Mouse (Mus musculus) MEL (cell line): ENCODE results near the gene Pdzph1. TPM values are rescaled to one million over a fixed set of nuclear protein-coding genes. Genes with fewer than 3 reads are reported as not detected.

Experiments used
- DNase-seq: peaks from one replicate; pipeline ENCODE4 v3.0.0; 2011; ENCODE audit warnings: low read depth, low spot score
- H3K27ac ChIP-seq: 2 replicates; pipeline ENCODE4 v1.5.1; 2012; ENCODE audit warnings: low read depth, mild to moderate bottlenecking, control low read depth, low read length, moderate library complexity; ENCODE audit not compliant: control insufficient read depth
- H3K27me3 ChIP-seq, 2 experiments: fragments of 150-350 bp in 1 of 2; sonication (generic) in 1 of 2; 2 replicates each; pipeline ENCODE4 v1.6.1; 2012; ENCODE audit warnings: low read length in 2 of 2, mild to moderate bottlenecking in 2 of 2, improper control_type of control experiment in 1 of 2, moderate library complexity in 1 of 2; ENCODE audit not compliant: insufficient read depth in 2 of 2, control insufficient read depth in 1 of 2
- H3K36me3 ChIP-seq, 2 experiments: 2 replicates each; pipeline ENCODE4 v1.6.1; 2012 to 2014; ENCODE audit warnings: low read length in 2 of 2, improper control_type of control experiment in 1 of 2, inconsistent platforms in 1 of 2, mild to moderate bottlenecking in 1 of 2; ENCODE audit not compliant: insufficient read depth in 2 of 2, control insufficient read depth in 1 of 2
- H3K4me1 ChIP-seq, 2 experiments: fragments of 150-350 bp in 1 of 2; sonication (generic) in 1 of 2; 2 replicates each; pipeline ENCODE4 v1.6.1; 2012; ENCODE audit warnings: low read length in 2 of 2, improper control_type of control experiment in 1 of 2, mild to moderate bottlenecking in 1 of 2; ENCODE audit not compliant: insufficient read depth in 2 of 2, control insufficient read depth in 1 of 2
- H3K4me3 ChIP-seq, 2 experiments: fragments of 150-350 bp in 1 of 2; sonication (generic) in 1 of 2; 2 replicates each; pipeline ENCODE4 v1.5.1; 2012; ENCODE audit warnings: low read depth in 2 of 2, low read length in 2 of 2, mild to moderate bottlenecking in 2 of 2, moderate library complexity in 2 of 2, control low read depth in 1 of 2, improper control_type of control experiment in 1 of 2; ENCODE audit not compliant: control insufficient read depth in 1 of 2, insufficient read depth in 1 of 2
- H3K79me2 ChIP-seq: 2 replicates; pipeline ENCODE4 v1.6.1; 2012; ENCODE audit warnings: mild to moderate bottlenecking, low read length, moderate library complexity; ENCODE audit not compliant: control insufficient read depth, poor library complexity, insufficient read depth
- H3K9ac ChIP-seq: 2 replicates; pipeline ENCODE4 v1.6.1; 2012; ENCODE audit warnings: low read depth, mild to moderate bottlenecking, control low read depth, low read length, moderate library complexity; ENCODE audit not compliant: control insufficient read depth, poor library complexity, severe bottlenecking
- H3K9me3 ChIP-seq: fragments of 150-350 bp; sonication (generic); replicated peaks from 2 replicates; pipeline ENCODE4 v1.6.1; 2012; ENCODE audit warnings: mild to moderate bottlenecking, low read length, improper control_type of control experiment, moderate library complexity; ENCODE audit not compliant: insufficient read depth
- JUND ChIP-seq: IDR thresholded peaks from 2 replicates; pipeline ENCODE4 v1.6.1; 2011; ENCODE audit warnings: low read depth, mild to moderate bottlenecking, improper control_type of control experiment, low read length
- KAT2A ChIP-seq: conservative IDR thresholded peaks from 2 replicates; pipeline ENCODE4 v1.6.1; 2012; ENCODE audit warnings: low read depth, low read length, improper control_type of control experiment, inconsistent platforms
- MAX ChIP-seq: IDR thresholded peaks from 2 replicates; pipeline ENCODE4 v1.6.1; 2011; ENCODE audit warnings: low read length, improper control_type of control experiment
- MEF2A ChIP-seq: IDR thresholded peaks from 2 replicates; pipeline ENCODE4 v1.6.1; 2014; ENCODE audit warnings: low read depth, mild to moderate bottlenecking, inconsistent platforms, low read length, improper control_type of control experiment; ENCODE audit not compliant: poor library complexity, insufficient replicate concordance, severe bottlenecking; ENCODE audit errors: extremely low read depth
- MYB ChIP-seq: IDR thresholded peaks from 2 replicates; pipeline ENCODE4 v1.6.1; 2011; ENCODE audit warnings: mild to moderate bottlenecking, low read depth, low read length, improper control_type of control experiment
- NRF1 ChIP-seq: IDR thresholded peaks from 2 replicates; pipeline ENCODE4 v1.6.1; 2014; ENCODE audit warnings: low read depth, mild to moderate bottlenecking, inconsistent platforms, low read length, improper control_type of control experiment, moderate library complexity; ENCODE audit not compliant: poor library complexity, insufficient read depth, severe bottlenecking
- POLR2AphosphoS5 ChIP-seq: IDR thresholded peaks from 2 replicates; pipeline ENCODE4 v1.6.1; 2012; ENCODE audit warnings: low read depth, borderline replicate concordance, mild to moderate bottlenecking, inconsistent platforms, low read length, moderate library complexity, mixed read lengths
- TBP ChIP-seq: IDR thresholded peaks from 2 replicates; pipeline ENCODE4 v1.8.0; 2011; ENCODE audit warnings: low read depth, low read length, improper control_type of control experiment
- UBTF ChIP-seq: IDR thresholded peaks from 2 replicates; pipeline ENCODE4 v1.6.1; 2012; ENCODE audit warnings: low read depth, mild to moderate bottlenecking, inconsistent platforms, low read length, improper control_type of control experiment, moderate library complexity, borderline replicate concordance; ENCODE audit not compliant: insufficient read depth
- USF1 ChIP-seq: IDR thresholded peaks from 2 replicates; pipeline ENCODE4 v1.6.1; 2014; ENCODE audit warnings: low read depth, mild to moderate bottlenecking, inconsistent platforms, low read length, improper control_type of control experiment, moderate library complexity
- USF2 ChIP-seq, 2 experiments: IDR thresholded peaks; 2 replicates each; pipeline ENCODE4 v1.6.1; 2011 to 2012; ENCODE audit warnings: improper control_type of control experiment in 2 of 2, low read length in 2 of 2, borderline replicate concordance in 1 of 2, inconsistent platforms in 1 of 2, low read depth in 1 of 2, mild to moderate bottlenecking in 1 of 2; ENCODE audit not compliant: insufficient read depth in 1 of 2
- ZC3H11A ChIP-seq: IDR thresholded peaks from 2 replicates; pipeline ENCODE4 v1.6.1; 2012; ENCODE audit warnings: low read depth, mild to moderate bottlenecking, inconsistent platforms, low read length, improper control_type of control experiment
- ZMIZ1 ChIP-seq: IDR thresholded peaks from 2 replicates; pipeline ENCODE4 v1.6.1; 2012; ENCODE audit warnings: low read depth, mild to moderate bottlenecking, inconsistent platforms, low read length, improper control_type of control experiment, moderate library complexity
- ZNF384 ChIP-seq: IDR thresholded peaks from 2 replicates; pipeline ENCODE4 v1.6.1; 2012; ENCODE audit warnings: low read depth, mild to moderate bottlenecking, inconsistent platforms, low read length, improper control_type of control experiment
- polyA plus RNA-seq, 2 experiments: library from polyadenylated mRNA; stranded (reverse) in 1 of 2; unstranded in 1 of 2; fragments of >175 nt in 1 of 2; fragments of >200 nt in 1 of 2; gene quantifications; 2 replicates each; pipeline versions ENCODE4 v1.2.1 to v1.2.4; 2012; ENCODE audit warnings: low replicate concordance in 2 of 2, low read depth in 1 of 2; ENCODE audit not compliant: insufficient read length in 2 of 2, insufficient read depth in 1 of 2, missing spikeins in 1 of 2
- total RNA-seq: library from RNA; depleted of rRNA; stranded (reverse); fragments of 300-350 nt; gene quantifications from 2 replicates; pipeline ENCODE4 v1.2.3, GENCODE M21; 2012

Gene Pdzph1
- total and polyA plus RNA-seq, 3 experiments, result 0.15 to 1.3 TPM; not detected in 1

- no peak overlapping the region for H3K9ac ChIP-seq
- no peak overlapping the region for H3K4me3 ChIP-seq
- H3K27me3 ChIP-seq, result no peaks in the 10 kb centered on the region; a peak in 1 of 4 replicates
- TF ChIP-seq USF2 (IDR thresholded peaks at IDR 0.05; ENCODE audit: borderline replicate concordance in 1 of 2, insufficient read depth in 1 of 2, low read depth in 1 of 2, low read length in 2 of 2), result no peak
- no peak overlapping the region for H3K27ac ChIP-seq
- H3K79me2 ChIP-seq, result no peaks in the 10 kb centered on the region
- no peaks in the 10 kb centered on the region for H3K36me3 ChIP-seq
- DNase-seq, result no peak
- no peaks in the 10 kb centered on the region for H3K9me3 ChIP-seq
- no peaks in the 10 kb centered on the region for H3K4me1 ChIP-seq
Observed at GRCm38 (mm10) chr17:58889905-58890645, 101.1 kb downstream of the Pdzph1 start.

- no peak for TF ChIP-seq MAX
- no peak for TF ChIP-seq ZNF384
- no peak for TF ChIP-seq JUND
- TF ChIP-seq UBTF, result no peak
- TF ChIP-seq KAT2A, result no peak
- TF ChIP-seq POLR2AphosphoS5, result no peak
- TF ChIP-seq MEF2A, result no peak
- TF ChIP-seq USF1, result no peak
- TF ChIP-seq ZMIZ1, result no peak
- no peak for TF ChIP-seq TBP
- TF ChIP-seq MYB, result no peak
- no peak for TF ChIP-seq ZC3H11A
- TF ChIP-seq NRF1, result no peak
- TF ChIP-seq, all 39 proteins: peak for 0
- no peaks in the 10 kb centered on the region for H3K9me3 ChIP-seq
- no peak for DNase-seq
- no peak overlapping the region for H3K9ac ChIP-seq
- H3K4me1 ChIP-seq, result no peaks in the 10 kb centered on the region
- no peak overlapping the region for H3K27ac ChIP-seq
- H3K36me3 ChIP-seq, result no peaks in the 10 kb centered on the region
- no peaks in the 10 kb centered on the region; a peak in 1 of 4 replicates for H3K27me3 ChIP-seq
- H3K4me3 ChIP-seq, result no peak overlapping the region
- no peaks in the 10 kb centered on the region for H3K79me2 ChIP-seq
Observed at GRCm38 (mm10) chr17:58884393-58884792, 106.8 kb downstream of the Pdzph1 start.
